Mouse (Mus musculus) midbrain, embryonic 16.5 days (tissue): ENCODE results near the gene Bace2. TPM values are rescaled to one million over a fixed set of nuclear protein-coding genes. Genes with fewer than 3 reads are reported as not detected.

Experiments
- ATAC-seq: fragments of 200-750 bp; cut with Nextera tagmentation; 2 replicates; pipeline ENCODE4 v1.8.0; 2017; ENCODE audit warnings: moderate TSS enrichment
- H3K27ac ChIP-seq: fragments of 300-500 bp; sonication (generic); 2 replicates; pipeline ENCODE4 v1.5.1; 2014; ENCODE audit warnings: mild to moderate bottlenecking, low read length, mixed read lengths
- H3K27me3 ChIP-seq: fragments of 300-500 bp; sonication (generic); 2 replicates; pipeline ENCODE4 v1.6.1; 2014; ENCODE audit warnings: low read depth, low read length, mixed read lengths; ENCODE audit not compliant: control insufficient read depth, insufficient read depth
- H3K36me3 ChIP-seq: fragments of 300-500 bp; sonication (generic); 2 replicates; pipeline ENCODE4 v1.6.1; 2014; ENCODE audit warnings: mild to moderate bottlenecking, low read length, moderate library complexity, mixed read lengths; ENCODE audit not compliant: control insufficient read depth, insufficient read depth
- H3K4me1 ChIP-seq: fragments of 300-500 bp; sonication (generic); 2 replicates; pipeline ENCODE4 v1.6.1; 2014; ENCODE audit warnings: mild to moderate bottlenecking, low read length, mixed read lengths; ENCODE audit not compliant: control insufficient read depth, insufficient read depth
- H3K4me2 ChIP-seq: fragments of 300-500 bp; sonication (generic); 2 replicates; pipeline ENCODE4 v1.6.1; 2014; ENCODE audit warnings: mild to moderate bottlenecking, low read length, mixed read lengths
- H3K4me3 ChIP-seq: fragments of 300-500 bp; sonication (generic); 2 replicates; pipeline ENCODE4 v1.5.1; 2014; ENCODE audit warnings: low read depth, mild to moderate bottlenecking, low read length, moderate library complexity, mixed read lengths
- H3K9ac ChIP-seq: fragments of 300-500 bp; sonication (generic); 2 replicates; pipeline ENCODE4 v1.6.1; 2014; ENCODE audit warnings: low read depth, low read length, mixed read lengths
- H3K9me3 ChIP-seq: fragments of 300-500 bp; sonication (generic); replicated peaks from 2 replicates; pipeline ENCODE4 v1.6.1; 2014; ENCODE audit warnings: mild to moderate bottlenecking, low read length, mixed read lengths; ENCODE audit not compliant: control insufficient read depth, poor library complexity, severe bottlenecking
- WGBS: fragments of 180-500 bp; shearing (Covaris S2); extraction: QIAGEN DNeasy Blood & Tissue Kit; methylation state at CpG from one replicate; pipeline ENCODE4 v1.1.7; 2014; 5-methylcytosine and 5-hydroxymethylcytosine counted together
- polyA plus RNA-seq: library from polyadenylated mRNA; unstranded; fragments of >200 nt; fragmentation: Nextera tagmentation; extraction: Ambion mirVana; gene quantifications from 2 replicates; pipeline ENCODE4 v1.2.1, GENCODE M21; 2015

Bace2 gene
- polyA plus RNA-seq, 1 experiment from 2014 or later = 2.8 TPM

DNA sequence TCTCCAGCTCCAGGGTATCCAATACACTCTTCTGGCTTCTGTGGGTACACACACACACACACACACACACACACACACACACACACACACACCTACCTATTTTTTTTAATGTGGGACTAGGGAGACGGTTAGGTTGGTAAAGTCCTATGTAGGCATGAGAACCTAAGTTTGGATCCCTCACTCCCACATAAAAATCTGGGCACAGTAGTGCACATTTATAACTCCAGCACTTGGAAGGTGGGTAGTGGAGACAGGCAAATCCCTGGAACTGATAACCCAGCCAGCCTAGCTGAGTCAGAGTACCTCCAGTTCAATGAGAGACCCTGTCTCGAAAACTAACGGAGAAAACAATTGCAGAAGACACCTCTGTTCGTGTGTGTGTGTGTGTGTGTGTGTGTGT is 39.9 kb downstream of the Bace2 start:
- Histone ChIP-seq H3K4me1 (no peaks in the 10 kb centered on the region), H3K4me3 (no peak overlapping the region), H3K36me3 (no peaks in the 10 kb centered on the region), H3K27me3 (no peaks in the 10 kb centered on the region), H3K9ac (no peak overlapping the region), H3K4me2 (no peak overlapping the region), H3K27ac (no peak overlapping the region), H3K9me3 (no peaks in the 10 kb centered on the region)
- no peak for ATAC-seq
- WGBS = 93% methylated on average over 4 of the region's 4 CpGs

DNA sequence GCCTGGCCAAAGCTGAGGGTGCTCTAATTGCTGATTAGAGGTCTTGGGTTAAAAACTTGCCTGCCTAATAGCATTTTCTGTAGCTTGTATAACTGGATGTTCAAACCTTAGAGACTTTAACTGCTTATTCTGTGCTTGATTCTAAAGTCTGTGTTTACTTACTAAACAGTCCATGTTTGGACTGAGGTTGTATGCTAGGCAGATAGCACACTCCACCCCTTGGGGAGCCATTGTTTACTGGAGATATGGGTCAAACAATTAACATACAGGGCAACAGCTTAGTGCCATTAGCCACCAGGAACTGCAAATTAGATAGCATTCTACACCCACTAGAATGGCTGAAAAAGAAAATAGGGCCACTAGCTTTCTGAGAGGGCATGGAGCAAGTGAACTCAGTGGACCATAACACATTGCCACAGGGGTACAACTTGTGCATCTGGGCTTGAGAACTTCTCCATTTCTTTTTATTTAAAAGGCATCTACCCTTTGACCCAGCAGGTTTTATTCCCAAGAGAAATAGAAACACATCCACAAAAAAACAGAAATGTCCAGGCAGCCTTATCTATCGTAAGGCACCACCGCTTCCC is 41.5 kb downstream of the Bace2 start:
- 87% methylated on average over 2 of the region's 2 CpGs for WGBS
- Histone ChIP-seq H3K9ac (no peak overlapping the region), H3K4me1 (peaks cover 4% of the 10 kb centered on the region; the same call in 1 of the 2 replicates), H3K4me2 (no peak overlapping the region), H3K27me3 (no peaks in the 10 kb centered on the region), H3K9me3 (no peaks in the 10 kb centered on the region), H3K36me3 (no peaks in the 10 kb centered on the region), H3K4me3 (no peak overlapping the region), H3K27ac (no peak overlapping the region)
- no peak for ATAC-seq

DNA sequence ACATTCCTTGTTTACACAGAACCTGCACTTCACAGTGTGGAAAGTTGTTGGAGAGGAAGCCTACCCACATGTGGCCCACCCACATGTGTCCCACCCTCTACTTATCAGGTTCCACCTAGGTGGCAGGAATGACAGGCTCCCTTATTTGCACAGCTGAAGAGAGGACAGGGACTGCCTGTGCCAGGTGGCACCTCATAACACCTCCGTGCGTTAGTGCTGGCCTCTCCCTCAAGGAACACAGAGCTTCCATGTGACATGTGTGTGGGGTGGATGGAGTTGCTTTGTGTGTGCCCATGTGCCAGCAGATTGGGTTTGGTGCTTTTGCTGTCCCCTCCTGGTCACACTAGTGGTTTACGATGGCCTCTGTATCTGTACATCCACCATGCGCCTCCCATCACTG is 43.4 kb downstream of the Bace2 start:
- H3K27me3 ChIP-seq = no peaks in the 10 kb centered on the region
- H3K4me3 ChIP-seq = no peak overlapping the region
- H3K9ac ChIP-seq = no peak overlapping the region
- no peak overlapping the region for H3K4me2 ChIP-seq
- no peak for ATAC-seq
- H3K27ac ChIP-seq = no peak overlapping the region
- H3K9me3 ChIP-seq = no peaks in the 10 kb centered on the region
- no peaks in the 10 kb centered on the region for H3K36me3 ChIP-seq
- WGBS = 94% methylated on average over 4 of the region's 4 CpGs
- peaks cover 4% of the 10 kb centered on the region; the same call in 1 of the 2 replicates for H3K4me1 ChIP-seq

DNA sequence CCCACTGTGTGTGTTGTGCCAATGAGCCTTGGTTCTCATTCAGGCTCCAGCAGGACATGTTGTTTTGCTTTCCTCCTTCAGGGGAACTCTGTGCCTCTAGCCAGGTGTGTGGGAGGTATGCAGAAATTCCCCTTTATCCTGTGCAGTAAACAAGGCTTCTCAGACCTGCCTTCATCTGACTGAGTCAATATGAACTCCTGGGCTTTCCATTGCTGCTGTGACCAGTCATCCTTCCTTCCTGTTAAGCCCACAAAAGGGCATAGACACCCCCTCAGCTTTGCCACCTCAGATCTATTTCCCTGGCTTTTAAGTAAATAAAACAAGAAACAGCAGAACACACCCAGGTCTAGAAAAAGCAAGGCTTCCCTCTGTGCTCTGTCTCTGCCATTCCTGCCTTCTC is 45.2 kb downstream of the Bace2 start:
- peaks cover 4% of the 10 kb centered on the region; the same call in 1 of the 2 replicates for H3K4me1 ChIP-seq
- no peaks in the 10 kb centered on the region for H3K36me3 ChIP-seq
- no peak overlapping the region for H3K9ac ChIP-seq
- H3K27me3 ChIP-seq = no peaks in the 10 kb centered on the region
- ATAC-seq = no peak
- H3K4me2 ChIP-seq = no peak overlapping the region
- no peak overlapping the region for H3K4me3 ChIP-seq
- no peaks in the 10 kb centered on the region for H3K9me3 ChIP-seq
- H3K27ac ChIP-seq = no peak overlapping the region

DNA sequence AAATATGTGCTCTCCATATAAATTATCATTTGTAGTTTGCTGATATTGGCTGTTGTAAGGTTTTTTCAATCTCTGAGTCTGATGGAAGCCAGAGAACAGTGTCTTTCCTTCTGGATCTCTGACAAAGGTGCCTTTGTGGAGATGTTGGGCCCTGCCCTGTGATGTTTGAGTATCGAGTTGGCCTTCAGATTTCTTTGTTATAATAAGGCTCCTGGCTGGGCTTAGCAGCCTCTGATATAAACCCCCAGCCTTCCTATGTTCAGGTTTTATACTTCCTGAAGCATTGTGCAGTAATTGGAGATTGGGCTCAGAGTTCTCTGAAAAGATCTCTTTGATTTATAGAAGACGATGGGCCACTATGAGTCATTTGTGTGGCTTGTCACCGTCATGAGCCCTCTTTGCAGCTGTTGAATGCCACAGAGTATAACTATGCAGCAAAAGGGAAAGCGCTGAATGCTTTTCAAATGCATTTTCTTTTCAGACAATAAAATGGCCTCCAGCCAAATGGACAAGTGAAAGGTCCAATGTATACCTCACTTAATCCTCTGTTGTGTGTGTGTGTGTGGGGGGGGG is 45.8 kb downstream of the Bace2 start:
- Histone ChIP-seq H3K36me3 (no peaks in the 10 kb centered on the region), H3K9me3 (no peaks in the 10 kb centered on the region), H3K9ac (no peak overlapping the region), H3K4me3 (no peak overlapping the region), H3K27ac (no peak overlapping the region), H3K4me2 (no peak overlapping the region), H3K4me1 (peaks cover 4% of the 10 kb centered on the region; the same call in 1 of the 2 replicates), H3K27me3 (no peaks in the 10 kb centered on the region)
- no peak for ATAC-seq
- WGBS = 43% methylated on average over 4 of the region's 4 CpGs

DNA sequence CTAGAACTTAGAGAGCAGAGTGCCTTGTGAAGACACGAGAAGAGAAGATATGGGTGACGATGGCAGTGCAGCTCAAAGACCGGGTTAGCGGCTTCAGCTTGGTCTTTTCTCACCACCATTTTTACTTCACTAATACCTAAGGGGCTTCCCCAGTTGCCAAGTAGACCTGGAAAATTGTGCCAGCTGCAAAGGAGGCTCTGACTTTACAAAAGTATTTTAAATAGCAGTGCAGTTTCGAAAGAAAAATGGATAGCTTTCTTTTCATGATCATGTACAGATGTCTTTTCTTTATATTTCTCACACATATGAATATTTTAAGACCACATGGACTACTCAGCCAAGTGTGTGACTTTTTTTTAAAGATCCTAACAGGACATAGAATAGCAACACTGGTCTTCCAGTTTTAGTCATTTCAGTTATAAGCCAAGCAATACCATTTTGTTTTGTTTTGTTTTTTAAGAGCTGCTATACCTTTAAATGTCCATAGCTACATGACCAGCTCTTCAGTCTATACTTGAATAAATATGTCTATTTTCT is 49.0 kb downstream of the Bace2 start:
- no peak overlapping the region for H3K4me3 ChIP-seq
- no peak for ATAC-seq
- no peaks in the 10 kb centered on the region for H3K27me3 ChIP-seq
- no peaks in the 10 kb centered on the region for H3K9me3 ChIP-seq
- 93% methylated on average over 5 of the region's 5 CpGs for WGBS
- H3K4me1 ChIP-seq = peaks cover 4% of the 10 kb centered on the region; the same call in 1 of the 2 replicates
- no peak overlapping the region for H3K27ac ChIP-seq
- H3K4me2 ChIP-seq = no peak overlapping the region
- H3K9ac ChIP-seq = no peak overlapping the region
- no peaks in the 10 kb centered on the region for H3K36me3 ChIP-seq

DNA sequence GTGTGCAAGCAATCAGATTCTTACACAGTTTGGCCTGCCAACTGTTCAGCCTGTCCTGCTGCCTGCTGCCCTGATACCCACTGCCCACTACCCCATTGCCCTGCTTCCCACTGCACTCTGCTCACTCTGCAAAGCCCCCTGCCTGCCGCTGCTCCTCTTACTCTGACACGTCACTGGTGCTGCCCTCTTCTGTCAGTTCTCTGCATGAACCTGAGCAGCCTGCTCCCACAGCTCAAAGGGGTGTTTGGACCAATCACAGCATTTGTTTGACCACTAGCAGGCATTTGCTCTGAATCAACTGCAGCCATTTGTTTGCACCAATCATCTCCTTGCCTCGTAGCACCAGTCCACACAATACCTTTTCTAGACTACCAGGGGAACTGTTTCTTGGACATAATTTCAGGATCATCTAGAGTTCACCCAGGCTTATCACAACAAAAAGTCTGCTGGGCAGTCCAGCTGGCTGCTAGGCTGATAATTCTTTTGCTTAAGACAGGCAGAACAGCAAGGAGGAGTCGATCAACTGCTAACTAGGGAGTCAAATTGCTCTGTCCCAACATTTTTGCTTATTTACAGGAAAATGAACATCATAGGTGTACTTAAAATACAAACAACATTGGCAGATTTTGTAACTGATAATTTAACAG is 61.5 kb downstream of the Bace2 start:
- ATAC-seq = peak; percentile 80; the same call in 1 of the 2 replicates
- no peaks in the 10 kb centered on the region for H3K36me3 ChIP-seq
- H3K27me3 ChIP-seq = no peaks in the 10 kb centered on the region
- no peak overlapping the region for H3K27ac ChIP-seq
- no peaks in the 10 kb centered on the region for H3K4me1 ChIP-seq
- no peaks in the 10 kb centered on the region for H3K9me3 ChIP-seq
- no peak overlapping the region for H3K4me3 ChIP-seq
- no peak overlapping the region for H3K9ac ChIP-seq
- no peak overlapping the region for H3K4me2 ChIP-seq
- WGBS = 15% methylated on average over 4 of the region's 4 CpGs

DNA sequence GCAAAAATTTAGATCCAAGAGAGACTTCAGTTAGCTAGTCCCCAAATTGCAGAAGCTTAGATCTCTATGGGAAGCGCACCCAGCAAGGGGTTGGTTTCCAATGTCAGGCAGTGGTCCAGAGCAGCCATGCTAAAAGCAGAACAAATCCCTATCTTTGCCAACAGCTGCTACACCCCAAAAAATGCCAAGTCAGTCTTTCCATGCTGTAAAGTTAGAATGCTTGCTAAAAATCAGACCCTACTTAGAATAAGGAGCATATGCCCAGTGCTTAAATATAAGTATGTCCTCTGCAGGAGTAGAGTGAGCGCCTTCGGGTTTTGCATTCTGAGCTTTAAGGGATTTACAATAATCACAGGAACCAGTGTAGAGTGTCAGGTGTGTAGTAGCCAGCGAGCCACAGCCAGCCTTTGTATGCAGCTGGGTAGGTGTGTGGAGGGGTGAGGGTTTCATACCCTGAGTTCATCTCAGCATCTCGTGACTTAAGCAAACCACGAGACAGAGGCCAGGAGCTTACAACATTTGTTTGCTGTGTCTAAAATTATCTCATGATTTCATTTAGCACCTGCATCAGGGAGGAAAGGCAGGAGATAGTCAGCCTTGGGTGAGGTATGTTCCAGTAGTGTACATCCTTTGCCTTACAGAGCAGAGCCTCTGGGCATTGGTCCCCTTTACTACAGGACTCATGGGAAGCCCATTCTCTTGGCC is 62.4 kb downstream of the Bace2 start:
- Histone ChIP-seq H3K4me2 (no peak overlapping the region), H3K9me3 (no peaks in the 10 kb centered on the region), H3K27me3 (no peaks in the 10 kb centered on the region), H3K27ac (no peak overlapping the region), H3K4me3 (no peak overlapping the region), H3K4me1 (no peaks in the 10 kb centered on the region), H3K9ac (no peak overlapping the region), H3K36me3 (no peaks in the 10 kb centered on the region)
- WGBS = 92% methylated on average over 6 of the region's 6 CpGs
- no peak for ATAC-seq

DNA sequence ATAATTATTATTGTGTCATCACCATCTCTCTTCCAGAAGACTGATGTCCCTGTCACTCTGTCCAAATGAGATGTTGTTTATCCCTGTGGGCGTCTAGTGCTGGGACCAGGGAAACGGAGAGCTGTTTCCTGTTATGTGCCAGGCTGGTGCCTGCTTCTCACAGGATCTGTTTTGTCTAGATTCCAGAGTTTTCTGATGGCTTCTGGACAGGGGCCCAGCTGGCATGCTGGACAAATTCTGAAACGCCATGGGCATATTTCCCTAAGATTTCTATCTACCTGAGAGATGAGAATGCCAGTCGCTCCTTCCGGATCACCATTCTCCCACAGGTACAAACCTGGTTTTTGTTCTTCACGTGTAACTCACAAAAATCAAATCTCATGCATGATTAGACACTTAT is 65.1 kb downstream of the Bace2 start:
- Histone ChIP-seq H3K9me3 (no peaks in the 10 kb centered on the region), H3K36me3 (no peaks in the 10 kb centered on the region), H3K9ac (no peak overlapping the region), H3K27me3 (no peaks in the 10 kb centered on the region), H3K4me1 (no peaks in the 10 kb centered on the region), H3K4me3 (no peak overlapping the region), H3K27ac (no peak overlapping the region), H3K4me2 (no peak overlapping the region)
- no peak for ATAC-seq
- 86% methylated on average over 6 of the region's 6 CpGs for WGBS
